Mouse (Mus musculus): ENCODE data around the gene Cbfa2t2. TPM values are rescaled to one million over a fixed set of nuclear protein-coding genes. Genes with fewer than 3 reads are reported as not detected.
A peak's percentile ranks its signal among the peaks of the same experiment; 100 is the strongest.

The Cbfa2t2 gene
- polyA plus RNA-seq, 1 experiment from 2014 or later = 10.3 TPM

DNA sequence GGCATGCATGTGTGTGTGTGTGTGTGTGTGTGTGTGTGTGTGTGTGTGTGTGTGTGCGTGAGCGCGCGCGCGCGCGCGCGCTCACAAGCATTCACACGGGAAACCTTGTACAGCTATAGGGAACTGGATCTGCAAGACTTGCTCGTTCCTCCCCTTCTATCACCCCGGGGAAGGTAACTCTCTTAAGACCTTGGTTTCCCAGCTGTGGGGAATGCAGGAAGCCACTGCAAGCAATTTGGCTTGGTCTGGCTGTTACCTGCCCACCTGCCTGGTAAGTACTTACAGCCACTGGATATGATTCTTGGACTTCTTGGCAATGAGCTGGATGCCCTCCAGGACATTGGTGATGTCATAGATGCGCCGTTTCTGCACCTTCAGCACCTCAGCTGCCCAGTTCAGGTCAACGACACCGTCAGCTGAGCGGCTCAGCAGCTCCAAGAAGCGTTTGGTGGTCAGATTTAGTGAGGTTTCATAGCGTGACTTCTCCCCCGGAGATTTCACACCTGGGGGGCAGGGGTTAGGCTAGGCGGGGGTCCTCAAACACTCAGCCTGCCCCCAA, 127.4 kb downstream of the Cbfa2t2 start:
- Histone ChIP-seq H3K36me3 (ENCODE audit: control insufficient read depth, insufficient read depth, low read length) (peaks cover 6% of the 10 kb centered on the region; the same call in 1 of the 2 replicates), H3K4me2 (replicated peaks; ENCODE audit: low read depth) (no peak overlapping the region), H3K9ac (ENCODE audit: low read length) (no peak overlapping the region), H3K4me3 (ENCODE audit: low read depth, low read length) (no peak overlapping the region), H3K27me3 (ENCODE audit: control insufficient read depth, insufficient read depth, low read length) (no peaks in the 10 kb centered on the region), H3K27ac (replicated peaks) (no peak overlapping the region), H3K9me3 (ENCODE audit: control insufficient read depth, low read length) (no peaks in the 10 kb centered on the region), H3K4me1 (replicated peaks; ENCODE audit: control insufficient read depth, insufficient read depth) (peaks cover 3% of the 10 kb centered on the region; the same call in 1 of the 2 replicates)
- no peak for DNase-seq (ENCODE audit: low spot score)
- no peak for ATAC-seq (ENCODE audit: low FRiP score, low TSS enrichment)
- TF ChIP-seq EP300 (optimal IDR thresholded peaks at IDR 0.05) (no peak), CTCF (IDR thresholded peaks at IDR 0.05; ENCODE audit: low read depth) (no peak)
- 85% methylated on average over 22 of the region's 22 CpGs for WGBS

GRCm38 (mm10) chr2:154565562-154565961, 129.3 kb downstream of the Cbfa2t2 start:
- Histone ChIP-seq H3K4me3 (ENCODE audit: low read depth, low read length) (no peak overlapping the region), H3K4me2 (replicated peaks; ENCODE audit: low read depth) (no peak overlapping the region), H3K4me1 (replicated peaks; ENCODE audit: control insufficient read depth, insufficient read depth) (peaks cover 3% of the 10 kb centered on the region; the same call in 1 of the 2 replicates), H3K36me3 (ENCODE audit: control insufficient read depth, insufficient read depth, low read length) (peaks cover 6% of the 10 kb centered on the region; the same call in 1 of the 2 replicates), H3K27me3 (ENCODE audit: control insufficient read depth, insufficient read depth, low read length) (no peaks in the 10 kb centered on the region), H3K9ac (ENCODE audit: low read length) (no peak overlapping the region), H3K27ac (replicated peaks) (no peak overlapping the region), H3K9me3 (ENCODE audit: control insufficient read depth, low read length) (no peaks in the 10 kb centered on the region)
- no peak for TF ChIP-seq CTCF (IDR thresholded peaks at IDR 0.05; ENCODE audit: low read depth)
- TF ChIP-seq EP300 (optimal IDR thresholded peaks at IDR 0.05) = no peak
- WGBS = 84% methylated on average over 3 of the region's 3 CpGs
- DNase-seq (ENCODE audit: low spot score) (no peak), ATAC-seq (ENCODE audit: low FRiP score, low TSS enrichment) (no peak)

- no peak for DNase-seq (ENCODE audit: low spot score)
- Histone ChIP-seq H3K4me2 (replicated peaks; ENCODE audit: low read depth) (no peak overlapping the region), H3K27me3 (ENCODE audit: control insufficient read depth, insufficient read depth, low read length) (no peaks in the 10 kb centered on the region), H3K9me3 (ENCODE audit: control insufficient read depth, low read length) (no peaks in the 10 kb centered on the region), H3K36me3 (ENCODE audit: control insufficient read depth, insufficient read depth, low read length) (peaks cover 3% of the 10 kb centered on the region; the same call in 1 of the 2 replicates), H3K9ac (ENCODE audit: low read length) (peak overlapping the region; percentile 4; the same call in 1 of the 2 replicates), H3K4me3 (ENCODE audit: low read depth, low read length) (no peak overlapping the region), H3K4me1 (replicated peaks; ENCODE audit: control insufficient read depth, insufficient read depth) (peaks cover 5% of the 10 kb centered on the region), H3K27ac (replicated peaks) (no peak overlapping the region)
- 36% methylated on average over 8 of the region's 8 CpGs for WGBS
- TF ChIP-seq CTCF (IDR thresholded peaks at IDR 0.05; ENCODE audit: low read depth) (no peak), EP300 (optimal IDR thresholded peaks at IDR 0.05) (no peak)
- ATAC-seq (ENCODE audit: low FRiP score, low TSS enrichment) = no peak
These were observed 130.4 kb downstream of the Cbfa2t2 start for GRCm38 (mm10) chr2:154566641-154567040.

- H3K9ac ChIP-seq (ENCODE audit: low read length) = 0 out of 2 replicates have a peak overlapping the region, but pooled peaks have one; percentile 23
- ATAC-seq (ENCODE audit: low FRiP score, low TSS enrichment) (no peak), DNase-seq (ENCODE audit: low spot score) (no peak)
- peak overlapping the region; percentile 12; the same call in 1 of the 2 replicates for H3K4me3 ChIP-seq (ENCODE audit: low read depth, low read length)
- H3K4me1 ChIP-seq (replicated peaks; ENCODE audit: control insufficient read depth, insufficient read depth) = peaks cover 5% of the 10 kb centered on the region
- 62% methylated on average over 2 of the region's 2 CpGs for WGBS
- no peaks in the 10 kb centered on the region for H3K27me3 ChIP-seq (ENCODE audit: control insufficient read depth, insufficient read depth, low read length)
- H3K9me3 ChIP-seq (ENCODE audit: control insufficient read depth, low read length) = no peaks in the 10 kb centered on the region
- peak overlapping the region; percentile 45; the same call in 1 of the 2 replicates for H3K27ac ChIP-seq (replicated peaks)
- TF ChIP-seq EP300 (optimal IDR thresholded peaks at IDR 0.05) (no peak), CTCF (IDR thresholded peaks at IDR 0.05; ENCODE audit: low read depth) (no peak)
- H3K36me3 ChIP-seq (ENCODE audit: control insufficient read depth, insufficient read depth, low read length) = no peaks in the 10 kb centered on the region
- H3K4me2 ChIP-seq (replicated peaks; ENCODE audit: low read depth) = peak overlapping the region; percentile 82
These were observed 131.5 kb downstream of the Cbfa2t2 start for GRCm38 (mm10) chr2:154567766-154568165.

DNA sequence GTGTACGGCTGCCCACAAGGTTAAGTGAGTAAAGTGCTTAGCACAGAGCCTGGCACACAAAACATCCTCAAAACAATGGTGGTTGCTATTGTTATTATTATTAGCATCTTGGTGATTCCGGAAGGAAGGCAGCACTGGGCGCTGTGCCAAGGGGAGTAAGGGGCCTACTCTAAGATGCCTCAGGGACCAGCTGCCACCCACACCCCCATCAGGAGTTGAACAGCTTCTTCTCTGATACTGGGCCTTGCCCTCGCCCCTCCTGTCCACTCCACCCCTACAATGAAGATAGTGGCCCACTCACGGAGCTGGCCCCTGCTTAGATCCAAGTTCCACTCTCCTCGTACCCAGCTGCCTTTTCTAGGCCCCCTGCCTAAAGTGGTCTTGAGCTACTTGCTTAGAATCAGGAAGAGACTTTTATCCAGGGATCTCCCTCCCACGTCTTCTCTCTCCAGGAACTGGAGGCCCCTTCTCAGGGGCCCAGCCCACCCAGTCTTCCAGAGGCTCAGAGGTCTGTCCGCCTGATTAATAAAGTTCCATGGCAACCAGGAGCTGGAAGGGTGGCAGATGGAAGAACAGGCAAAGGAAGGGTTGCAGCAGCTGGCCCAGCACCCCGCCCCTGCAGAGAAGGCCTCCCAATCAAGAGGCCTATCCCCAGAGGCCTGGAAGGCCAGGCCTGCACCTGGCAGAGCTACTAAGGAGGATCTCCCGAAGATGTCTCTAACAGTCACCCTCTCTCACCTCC, 132.2 kb downstream of the Cbfa2t2 start:
- peak overlapping the region; percentile 70 for H3K4me3 ChIP-seq (ENCODE audit: low read depth, low read length)
- H3K9me3 ChIP-seq (ENCODE audit: control insufficient read depth, low read length) = no peaks in the 10 kb centered on the region
- peak overlapping the region; percentile 82 for H3K27ac ChIP-seq (replicated peaks)
- H3K36me3 ChIP-seq (ENCODE audit: control insufficient read depth, insufficient read depth, low read length) = no peaks in the 10 kb centered on the region
- peak overlapping the region; percentile 65 for H3K9ac ChIP-seq (ENCODE audit: low read length)
- no peaks in the 10 kb centered on the region for H3K27me3 ChIP-seq (ENCODE audit: control insufficient read depth, insufficient read depth, low read length)
- TF ChIP-seq EP300 (optimal IDR thresholded peaks at IDR 0.05) = no peak
- no peak for TF ChIP-seq CTCF (IDR thresholded peaks at IDR 0.05; ENCODE audit: low read depth)
- H3K4me1 ChIP-seq (replicated peaks; ENCODE audit: control insufficient read depth, insufficient read depth) = peaks cover 5% of the 10 kb centered on the region
- ATAC-seq (ENCODE audit: low FRiP score, low TSS enrichment) (0 out of 2 replicates have a peak, but pooled peaks have one; percentile 0), DNase-seq (ENCODE audit: low spot score) (peak; percentile 31)
- peak overlapping the region; percentile 82 for H3K4me2 ChIP-seq (replicated peaks; ENCODE audit: low read depth)
- WGBS = 17% methylated on average over 10 of the region's 10 CpGs

All from stomach, postnatal 0 days (tissue).